22 mouse cellular contexts compared by ENCODE assay signal in the genomic region with DNA sequence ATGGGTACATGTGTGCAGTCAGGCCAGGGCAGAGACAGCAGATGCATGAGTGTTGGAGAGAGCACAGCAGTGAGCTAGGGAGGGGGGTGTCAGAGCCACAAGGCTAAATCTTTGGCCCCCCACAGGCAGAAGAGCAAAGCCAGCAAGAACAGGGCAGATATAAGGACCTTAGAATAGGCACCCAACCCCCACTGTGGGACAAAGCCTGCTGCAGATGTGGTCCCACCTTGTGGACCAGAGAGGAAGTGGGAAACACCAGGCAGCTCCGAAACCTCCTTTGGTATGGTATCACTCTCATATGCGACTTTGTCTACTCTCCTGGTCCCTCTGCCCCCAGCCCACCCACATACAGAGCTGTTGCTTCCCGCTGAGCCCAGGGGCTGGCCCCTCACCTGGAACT. TPM values are rescaled to one million over a fixed set of nuclear protein-coding genes. Genes with fewer than 3 reads are reported as not detected.
"Had no signal": no experiment of that assay in that cellular context is flagged by ENCODE, and none has a peak within 500 bp of the region (broad histone marks: within the 10 kb centered on the region; RNA-seq: fewer than 3 reads in every experiment).

No protein-coding gene starts in this region.

- H3K9me3 ChIP-seq: limb, embryonic 15.5 days; liver, embryonic 15.5 days; megakaryocyte, embryonic 14.5 days; midbrain, embryonic 15.5 days; neural tube, embryonic 12.5 days had no signal

- ATAC-seq: midbrain, embryonic 15.5 days had no signal

- H3K36me3 ChIP-seq: limb, embryonic 15.5 days; liver, embryonic 15.5 days; midbrain, embryonic 15.5 days; neural tube, embryonic 12.5 days had no signal

- H3K9ac ChIP-seq: limb, embryonic 15.5 days; liver, embryonic 15.5 days; lung, embryonic 14.5 days; midbrain, embryonic 15.5 days; neural tube, embryonic 12.5 days had no signal

- H3K4me2 ChIP-seq: limb, embryonic 15.5 days; liver, embryonic 15.5 days; lung, embryonic 14.5 days; midbrain, embryonic 11.5 days; midbrain, embryonic 15.5 days; neural tube, embryonic 12.5 days had no signal

- H3K4me3 ChIP-seq: left cerebral cortex, adult 2 months; limb, embryonic 15.5 days; liver, embryonic 15.5 days; megakaryocyte, embryonic 14.5 days; midbrain, embryonic 15.5 days; neural tube, embryonic 12.5 days had no signal

- H3K27me3 ChIP-seq: limb, embryonic 15.5 days; liver, embryonic 15.5 days; midbrain, embryonic 15.5 days; neural tube, embryonic 12.5 days had no signal

- H3K27ac ChIP-seq: left cerebral cortex, adult 2 months; limb, embryonic 15.5 days; liver, embryonic 15.5 days; midbrain, embryonic 15.5 days; neural tube, embryonic 12.5 days had no signal

- DNase-seq: kidney, adult 18-20 months; kidney, postnatal 10 days; kidney, postnatal 4 days; lung, embryonic 14.5 days; lung, postnatal 10 days; lung, postnatal 4 days; right cerebral cortex, postnatal 4 days; spleen, adult 18-20 months; thymus, postnatal 36 days had no signal

- H3K4me1 ChIP-seq: megakaryocyte, embryonic 14.5 days had no signal

RNA-seq across cellular contexts. Expression of a gene that starts 15.3 kb away (rescaled TPM):
- total RNA-seq: monocyte, adult 5-6 weeks had no signal

RNA-seq across cellular contexts. Expression of a gene that starts 29.4 kb away (rescaled TPM):
- total RNA-seq: left cerebral cortex, adult 2 months; left cerebral cortex, postnatal 14 days; monocyte, adult 5-6 weeks; neutrophil, adult 5-6 weeks had no signal
- polyA plus RNA-seq: kidney, embryonic 14.5 days; limb, embryonic 11.5 days; limb, embryonic 15.5 days; liver, embryonic 15.5 days; lung, embryonic 14.5 days; midbrain, embryonic 11.5 days; neural tube, embryonic 12.5 days; stomach, embryonic 14.5 days had no signal
